Mouse (Mus musculus): ENCODE data around the gene Psmf1. TPM values are rescaled to one million over a fixed set of nuclear protein-coding genes. Genes with fewer than 3 reads are reported as not detected.
A peak's percentile ranks its signal among the peaks of the same experiment; 100 is the strongest.

Gene Psmf1
- polyA plus RNA-seq, 1 experiment from 2014 or later = 53.2 TPM

- H3K27me3 ChIP-seq (ENCODE audit: insufficient read depth, poor library complexity, severe bottlenecking) = no peaks in the 10 kb centered on the region
- peaks cover 63% of the 10 kb centered on the region for H3K36me3 ChIP-seq
- no peak overlapping the region for H3K27ac ChIP-seq
- no peaks in the 10 kb centered on the region for H3K9me3 ChIP-seq
- no peak overlapping the region for H3K4me3 ChIP-seq
- WGBS = 94% methylated on average over 4 of the region's 4 CpGs
- no peaks in the 10 kb centered on the region for H3K4me1 ChIP-seq (replicated peaks)
- no peak for DNase-seq (ENCODE audit: low spot score)
Measured at GRCm38 (mm10) chr2:151715526-151715925, 28.5 kb downstream of the Psmf1 start.

- DNase-seq (ENCODE audit: low spot score) = peak; percentile 42
- Histone ChIP-seq H3K36me3 (peaks cover 34% of the 10 kb centered on the region), H3K4me1 (replicated peaks) (no peaks in the 10 kb centered on the region), H3K27ac (no peak overlapping the region), H3K9me3 (no peaks in the 10 kb centered on the region), H3K27me3 (ENCODE audit: insufficient read depth, poor library complexity, severe bottlenecking) (no peaks in the 10 kb centered on the region), H3K4me3 (no peak overlapping the region)
- WGBS = 37% methylated on average over 3 of the region's 3 CpGs
Measured at GRCm38 (mm10) chr2:151712647-151713046, 31.3 kb downstream of the Psmf1 start.

DNA sequence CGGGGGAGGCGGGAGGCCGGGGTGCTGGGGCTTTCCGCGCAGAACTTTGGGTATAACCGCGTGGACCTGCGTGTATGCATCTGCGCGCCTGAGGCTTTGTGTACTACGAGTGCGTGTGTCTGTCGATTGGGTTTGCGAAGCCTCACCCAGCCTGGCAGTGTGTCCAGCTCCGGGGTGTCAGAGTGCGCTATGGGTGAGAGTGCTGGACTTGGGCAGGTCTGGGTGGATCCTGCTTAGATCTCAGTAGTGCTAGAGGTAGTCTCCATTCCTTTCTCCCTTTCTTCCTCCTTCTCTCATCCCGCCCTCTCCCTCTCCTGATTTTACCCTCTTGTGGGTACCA lies 41.2 kb downstream of the Psmf1 start:
- Histone ChIP-seq H3K27ac (peak overlapping the region; percentile 88), H3K4me3 (peak overlapping the region; percentile 76), H3K36me3 (peaks cover 9% of the 10 kb centered on the region; the same call in 1 of the 2 replicates), H3K9me3 (no peaks in the 10 kb centered on the region), H3K4me1 (replicated peaks) (peaks cover 25% of the 10 kb centered on the region), H3K27me3 (ENCODE audit: insufficient read depth, poor library complexity, severe bottlenecking) (peaks cover 68% of the 10 kb centered on the region)
- DNase-seq (ENCODE audit: low spot score) = peak; percentile 51
- 2% methylated on average over 17 of the region's 17 CpGs for WGBS

- peak overlapping the region; percentile 88 for H3K27ac ChIP-seq
- DNase-seq (ENCODE audit: low spot score) = peak; percentile 66
- H3K4me3 ChIP-seq = peak overlapping the region; percentile 76
- H3K27me3 ChIP-seq (ENCODE audit: insufficient read depth, poor library complexity, severe bottlenecking) = peaks cover 68% of the 10 kb centered on the region
- WGBS = under 1% methylated on average over 96 of the region's 97 CpGs
- peaks cover 25% of the 10 kb centered on the region for H3K4me1 ChIP-seq (replicated peaks)
- H3K9me3 ChIP-seq = no peaks in the 10 kb centered on the region
- H3K36me3 ChIP-seq = peaks cover 9% of the 10 kb centered on the region; the same call in 1 of the 2 replicates
Measured at GRCm38 (mm10) chr2:151702146-151702850, 41.7 kb downstream of the Psmf1 start.

- H3K27me3 ChIP-seq (ENCODE audit: insufficient read depth, poor library complexity, severe bottlenecking) = peaks cover 65% of the 10 kb centered on the region
- H3K27ac ChIP-seq = peak within 1 kb of the TSS; percentile 88
- peak within 1 kb of the TSS; percentile 76 for H3K4me3 ChIP-seq
- peak; percentile 8 for DNase-seq (ENCODE audit: low spot score)
- 2% methylated on average over 25 of the region's 25 CpGs for WGBS
- peaks cover 25% of the 10 kb centered on the region for H3K4me1 ChIP-seq (replicated peaks)
- no peaks in the 10 kb centered on the region for H3K9me3 ChIP-seq
- H3K36me3 ChIP-seq = peaks cover 4% of the 10 kb centered on the region; the same call in 1 of the 2 replicates
Measured at GRCm38 (mm10) chr2:151701231-151702145, 42.5 kb downstream of the Psmf1 start, which contains the start of gene Tmem74b. TSS of gene Tmem74b (plus strand) at chr2:151702008.

GRCm38 (mm10) chr2:151682976-151683375 lies 61.0 kb downstream of the Psmf1 start:
- 94% methylated on average over 4 of the region's 4 CpGs for WGBS
- no peaks in the 10 kb centered on the region for H3K27me3 ChIP-seq (ENCODE audit: insufficient read depth, poor library complexity, severe bottlenecking)
- no peak overlapping the region for H3K4me3 ChIP-seq
- no peaks in the 10 kb centered on the region for H3K4me1 ChIP-seq (replicated peaks)
- no peaks in the 10 kb centered on the region for H3K36me3 ChIP-seq
- DNase-seq (ENCODE audit: low spot score) = no peak
- no peak overlapping the region for H3K27ac ChIP-seq
- no peaks in the 10 kb centered on the region for H3K9me3 ChIP-seq

GRCm38 (mm10) chr2:151682357-151682756 lies 61.6 kb downstream of the Psmf1 start:
- Histone ChIP-seq H3K4me3 (no peak overlapping the region), H3K4me1 (replicated peaks) (no peaks in the 10 kb centered on the region), H3K27me3 (ENCODE audit: insufficient read depth, poor library complexity, severe bottlenecking) (no peaks in the 10 kb centered on the region), H3K27ac (no peak overlapping the region), H3K9me3 (no peaks in the 10 kb centered on the region), H3K36me3 (no peaks in the 10 kb centered on the region)
- peak; percentile 22 for DNase-seq (ENCODE audit: low spot score)
- WGBS = 59% methylated on average over 3 of the region's 3 CpGs

- H3K27me3 ChIP-seq (ENCODE audit: insufficient read depth, poor library complexity, severe bottlenecking) = 0 out of 2 replicates have a peak, but pooled peaks cover 3% of the 10 kb centered on the region
- no peak overlapping the region for H3K27ac ChIP-seq
- 61% methylated on average over 2 of the region's 2 CpGs for whole genome bisulfite sequencing
- no peak for DNase-seq (ENCODE audit: low spot score)
- no peaks in the 10 kb centered on the region for H3K9me3 ChIP-seq
- H3K4me3 ChIP-seq = no peak overlapping the region
- H3K4me1 ChIP-seq (replicated peaks) = no peaks in the 10 kb centered on the region
- H3K36me3 ChIP-seq = no peaks in the 10 kb centered on the region
Measured at GRCm38 (mm10) chr2:151676234-151676633, 67.8 kb downstream of the Psmf1 start.

DNA sequence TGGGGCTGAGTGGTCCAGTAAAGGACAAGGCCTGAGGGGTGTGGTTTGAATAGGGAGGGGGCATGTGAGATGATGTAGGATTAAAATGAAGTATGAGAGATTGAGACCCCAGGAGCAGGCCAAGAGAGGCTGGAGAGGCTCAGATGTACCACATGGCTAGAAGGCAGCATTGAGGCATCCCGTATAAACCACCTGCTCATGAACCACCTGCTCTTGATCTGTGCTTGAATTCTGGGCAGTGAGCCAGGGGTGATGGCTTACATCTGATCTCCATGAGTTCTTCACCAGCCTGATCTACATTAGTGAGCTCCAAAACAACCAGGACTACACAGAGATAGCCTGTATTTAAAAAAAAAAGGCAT lies 73.0 kb downstream of the Psmf1 start:
- no peaks in the 10 kb centered on the region for H3K36me3 ChIP-seq

GRCm38 (mm10) chr2:151670026-151670967 lies 73.7 kb downstream of the Psmf1 start:
- Histone ChIP-seq H3K4me1 (replicated peaks) (peaks cover 8% of the 10 kb centered on the region), H3K27me3 (ENCODE audit: insufficient read depth, poor library complexity, severe bottlenecking) (peaks cover 23% of the 10 kb centered on the region), H3K9me3 (no peaks in the 10 kb centered on the region), H3K4me3 (peak overlapping the region; percentile 32), H3K36me3 (no peaks in the 10 kb centered on the region), H3K27ac (no peak overlapping the region)
- DNase-seq (ENCODE audit: low spot score) = no peak
- 37% methylated on average over 48 of the region's 48 CpGs for WGBS

More for the DNA sequence above, 73.0 kb downstream of the Psmf1 start:
- Histone ChIP-seq H3K27ac (no peak overlapping the region), H3K4me3 (no peak overlapping the region), H3K9me3 (no peaks in the 10 kb centered on the region), H3K27me3 (ENCODE audit: insufficient read depth, poor library complexity, severe bottlenecking) (peaks cover 23% of the 10 kb centered on the region), H3K4me1 (replicated peaks) (peaks cover 8% of the 10 kb centered on the region)
- WGBS = 66% methylated on average over 1 of the region's 1 CpGs
- no peak for DNase-seq (ENCODE audit: low spot score)

GRCm38 (mm10) chr2:151668433-151668832 lies 75.6 kb downstream of the Psmf1 start, which contains the start of gene Rad21l:
TSS of gene Rad21l (minus strand) at chr2:151668533.
- H3K9me3 ChIP-seq = no peaks in the 10 kb centered on the region
- H3K27ac ChIP-seq = no peak within 1 kb of the TSS
- no peak within 1 kb of the TSS for H3K4me3 ChIP-seq
- no peak for DNase-seq (ENCODE audit: low spot score)
- no peaks in the 10 kb centered on the region for H3K36me3 ChIP-seq
- WGBS = 79% methylated on average over 3 of the region's 3 CpGs
- H3K27me3 ChIP-seq (ENCODE audit: insufficient read depth, poor library complexity, severe bottlenecking) = peaks cover 23% of the 10 kb centered on the region
- peaks cover 8% of the 10 kb centered on the region for H3K4me1 ChIP-seq (replicated peaks)

All from hindbrain, embryonic 10.5 days (tissue).